Mouse (Mus musculus) megakaryocyte, embryonic 14.5 days (primary cell): ENCODE measurements at regions not wholly inside any gene's neighbourhood (a gene's known extent, or its start where the extent isn't known, plus 50 kb on each side); places are given as distances from the start of the nearest gene placed in this dataset.

Source experiments
- FLI1 ChIP-seq: IDR thresholded peaks from 2 replicates; pipeline ENCODE4 v1.6.1; 2012; ENCODE audit warnings: low read length, inconsistent platforms, mixed read lengths
- GATA1 ChIP-seq: IDR thresholded peaks from 3 replicates; pipeline ENCODE4 v1.6.1; 2012; ENCODE audit warnings: mixed read lengths, low read length, inconsistent platforms, borderline replicate concordance

DNA sequence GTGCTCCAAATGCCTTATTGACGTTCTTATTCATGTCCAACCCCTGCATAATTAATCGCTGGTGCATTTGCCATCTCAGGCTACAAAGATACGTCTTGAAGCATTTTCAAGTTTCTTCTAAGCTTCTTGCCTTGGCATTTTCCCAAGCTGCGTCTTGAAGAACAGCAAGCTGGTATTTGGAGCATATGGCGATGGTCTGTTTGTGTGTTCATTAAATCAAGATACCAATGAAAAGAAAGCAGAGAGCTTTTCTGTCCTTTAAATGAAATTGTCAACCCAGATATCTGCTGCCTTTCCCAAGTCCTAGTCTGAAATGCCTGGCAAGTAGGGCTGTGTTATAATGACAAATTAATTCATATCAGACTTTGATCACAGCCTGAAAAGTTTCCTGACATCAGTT, 502.4 kb downstream of the Tmem38b start:
- TF ChIP-seq GATA1 (no peak), FLI1 (no peak)
